Mouse (Mus musculus) neural tube, embryonic 14.5 days (tissue): ENCODE results near the gene Cdh23. TPM values are rescaled to one million over a fixed set of nuclear protein-coding genes. Genes with fewer than 3 reads are reported as not detected.

Source experiments
- ATAC-seq: fragments of 200-750 bp; cut with Nextera tagmentation; 2 replicates; pipeline ENCODE4 v1.8.0; 2017; ENCODE audit warnings: low read depth, mild to moderate bottlenecking, moderate TSS enrichment, moderate library complexity
- H3K27ac ChIP-seq: fragments of 300-500 bp; sonication (generic); 2 replicates; pipeline ENCODE4 v1.5.1; 2014; ENCODE audit warnings: low read depth, mild to moderate bottlenecking, control low read depth, low read length, moderate library complexity, mixed read lengths
- H3K27me3 ChIP-seq: fragments of 300-500 bp; sonication (generic); 2 replicates; pipeline ENCODE4 v1.6.1; 2014; ENCODE audit warnings: low read length; ENCODE audit not compliant: control insufficient read depth, insufficient read depth
- H3K36me3 ChIP-seq: fragments of 300-500 bp; sonication (generic); 2 replicates; pipeline ENCODE4 v1.6.1; 2014; ENCODE audit warnings: low read length, mixed read lengths; ENCODE audit not compliant: control insufficient read depth, insufficient read depth
- H3K4me1 ChIP-seq: fragments of 300-500 bp; sonication (generic); 2 replicates; pipeline ENCODE4 v1.6.1; 2014; ENCODE audit warnings: low read length; ENCODE audit not compliant: control insufficient read depth, insufficient read depth
- H3K4me2 ChIP-seq: fragments of 300-500 bp; sonication (generic); 2 replicates; pipeline ENCODE4 v1.6.1; 2014; ENCODE audit warnings: mild to moderate bottlenecking, low read depth, low read length, control low read depth
- H3K4me3 ChIP-seq: fragments of 300-500 bp; sonication (generic); 2 replicates; pipeline ENCODE4 v1.5.1; 2014; ENCODE audit warnings: low read depth, low read length, control low read depth, mixed read lengths
- H3K9ac ChIP-seq: fragments of 300-500 bp; sonication (generic); replicated peaks from 2 replicates; pipeline ENCODE4 v1.6.1; 2014; ENCODE audit warnings: low read depth, mild to moderate bottlenecking, control low read depth, low read length, mixed read lengths
- H3K9me3 ChIP-seq: fragments of 300-500 bp; sonication (generic); 2 replicates; pipeline ENCODE4 v1.6.1; 2016; ENCODE audit warnings: low read length; ENCODE audit not compliant: control insufficient read depth
- WGBS: fragments of 180-500 bp; shearing (Covaris S2); extraction: QIAGEN DNeasy Blood & Tissue Kit; methylation state at CpG from one replicate; pipeline ENCODE4 v1.1.7; 2014; 5-methylcytosine and 5-hydroxymethylcytosine counted together
- polyA plus RNA-seq: library from polyadenylated mRNA; unstranded; fragments of >200 nt; fragmentation: Nextera tagmentation; extraction: Ambion mirVana; gene quantifications from 2 replicates; pipeline ENCODE4 v1.2.1, GENCODE M21; 2014

Cdh23 gene
- polyA plus RNA-seq, 1 experiment from 2014 or later, result 15.4 TPM

- no peak overlapping the region for H3K4me3 ChIP-seq
- 14% methylated on average over 5 of the region's 5 CpGs for WGBS
- H3K36me3 ChIP-seq, result no peaks in the 10 kb centered on the region
- H3K4me1 ChIP-seq, result no peaks in the 10 kb centered on the region
- H3K9ac ChIP-seq, result no peak overlapping the region
- no peak overlapping the region for H3K4me2 ChIP-seq
- no peak for ATAC-seq
- no peaks in the 10 kb centered on the region for H3K9me3 ChIP-seq
- no peaks in the 10 kb centered on the region for H3K27me3 ChIP-seq
- no peak overlapping the region for H3K27ac ChIP-seq
Measured at GRCm38 (mm10) chr10:60696975-60697374, 685 bp upstream of the Cdh23 start.

DNA sequence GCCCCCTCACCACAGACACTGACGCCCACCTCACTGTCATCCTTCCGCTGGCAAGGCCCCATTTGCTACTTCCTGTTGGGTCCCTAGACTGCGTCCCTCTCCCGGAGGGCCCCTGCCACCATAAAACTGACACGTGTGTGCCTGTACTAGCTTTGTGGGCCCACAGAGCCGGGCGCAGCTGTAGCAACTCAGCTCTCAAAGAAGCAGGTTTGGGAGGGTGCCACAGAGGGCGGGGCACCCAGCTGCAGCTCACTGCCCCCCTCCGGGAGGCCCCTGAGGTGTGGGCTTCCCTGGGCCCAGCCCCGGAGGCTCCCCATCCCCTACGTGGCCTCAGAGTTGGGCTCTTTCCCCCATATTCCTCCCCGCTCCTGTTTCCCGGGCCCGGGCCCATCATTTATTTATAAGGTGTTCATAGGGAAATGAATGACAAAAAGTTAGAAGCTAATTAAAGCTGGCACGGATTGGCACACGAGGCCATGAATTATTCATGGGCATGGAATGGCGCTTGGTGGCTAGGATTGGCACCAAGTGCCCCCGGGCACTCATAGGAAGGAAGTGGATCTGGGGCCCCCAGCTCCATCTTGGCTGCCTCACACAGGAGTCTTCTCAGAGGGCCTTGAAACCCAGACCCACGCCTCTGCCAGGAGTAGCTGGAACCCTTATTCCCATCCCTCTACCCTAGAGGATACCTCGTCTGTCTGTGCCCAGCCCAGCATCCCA is 4.5 kb downstream of the Cdh23 start:
- Histone ChIP-seq H3K4me3 (no peak overlapping the region), H3K4me1 (peaks cover 7% of the 10 kb centered on the region; the same call in 1 of the 2 replicates), H3K27me3 (peaks cover 18% of the 10 kb centered on the region), H3K9me3 (no peaks in the 10 kb centered on the region), H3K27ac (peak overlapping the region; percentile 22; the same call in 1 of the 2 replicates), H3K9ac (no peak overlapping the region), H3K4me2 (no peak overlapping the region), H3K36me3 (no peaks in the 10 kb centered on the region)
- ATAC-seq, result peak; percentile 65
- 45% methylated on average over 18 of the region's 20 CpGs for WGBS

GRCm38 (mm10) chr10:60690960-60691359 is 5.3 kb downstream of the Cdh23 start:
- H3K9me3 ChIP-seq, result no peaks in the 10 kb centered on the region
- H3K4me3 ChIP-seq, result no peak overlapping the region
- WGBS, result 60% methylated on average over 6 of the region's 6 CpGs
- ATAC-seq, result no peak
- no peak overlapping the region for H3K9ac ChIP-seq
- H3K27me3 ChIP-seq, result peaks cover 27% of the 10 kb centered on the region
- no peak overlapping the region for H3K27ac ChIP-seq
- no peaks in the 10 kb centered on the region for H3K36me3 ChIP-seq
- H3K4me1 ChIP-seq, result peaks cover 16% of the 10 kb centered on the region
- no peak overlapping the region for H3K4me2 ChIP-seq

DNA sequence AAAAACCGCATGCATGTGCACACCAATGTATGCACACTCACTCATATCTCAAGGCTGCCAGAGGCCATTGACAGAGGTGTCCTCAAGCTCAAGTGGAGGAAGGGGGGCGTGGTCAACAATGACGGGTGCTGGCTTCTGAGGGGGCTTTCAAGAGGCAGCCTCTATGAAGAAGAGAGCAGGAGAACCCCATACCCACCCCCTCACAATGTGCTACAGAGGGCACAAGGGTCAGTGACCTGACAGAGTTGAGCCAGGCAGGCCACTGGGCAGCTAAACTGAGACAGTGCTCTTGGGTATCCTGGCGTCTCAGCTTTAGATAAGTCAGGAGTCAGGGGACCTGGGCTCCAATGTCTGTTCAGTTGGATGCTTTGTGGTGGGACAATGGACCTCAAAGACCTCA is 6.9 kb downstream of the Cdh23 start:
- no peak overlapping the region for H3K27ac ChIP-seq
- ATAC-seq, result no peak
- no peaks in the 10 kb centered on the region for H3K36me3 ChIP-seq
- no peak overlapping the region for H3K4me3 ChIP-seq
- peaks cover 43% of the 10 kb centered on the region for H3K27me3 ChIP-seq
- 83% methylated on average over 4 of the region's 4 CpGs for WGBS
- no peak overlapping the region for H3K4me2 ChIP-seq
- H3K9me3 ChIP-seq, result no peaks in the 10 kb centered on the region
- H3K4me1 ChIP-seq, result peaks cover 18% of the 10 kb centered on the region
- no peak overlapping the region for H3K9ac ChIP-seq

GRCm38 (mm10) chr10:60687011-60687776 is 9.1 kb downstream of the Cdh23 start:
- WGBS, result under 1% methylated on average over 61 of the region's 76 CpGs
- H3K27ac ChIP-seq, result no peak overlapping the region; the same call in 1 of the 2 replicates
- H3K27me3 ChIP-seq, result peaks cover 46% of the 10 kb centered on the region
- H3K4me1 ChIP-seq, result peaks cover 18% of the 10 kb centered on the region
- peak overlapping the region; percentile 57 for H3K4me3 ChIP-seq
- ATAC-seq, result peak; percentile 86
- H3K4me2 ChIP-seq, result peak overlapping the region; percentile 100
- H3K36me3 ChIP-seq, result no peaks in the 10 kb centered on the region
- no peaks in the 10 kb centered on the region for H3K9me3 ChIP-seq
- peak overlapping the region; percentile 60 for H3K9ac ChIP-seq

DNA sequence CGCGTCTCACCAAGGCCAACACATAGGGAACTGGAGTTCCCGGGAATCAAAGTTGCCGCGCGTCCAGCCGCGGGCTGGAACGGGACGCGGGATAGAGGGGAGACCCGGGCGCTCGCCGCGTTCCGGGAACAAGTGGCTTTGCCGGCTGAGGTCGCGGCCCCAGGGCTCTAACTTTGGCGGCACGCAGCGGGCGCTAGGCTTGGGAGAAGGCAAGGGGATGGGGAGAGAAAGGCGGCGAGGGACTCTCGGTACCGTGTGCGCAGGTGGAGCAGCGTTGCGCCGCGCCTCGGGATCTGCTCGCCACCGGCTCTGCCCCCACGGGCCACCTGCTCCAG is 9.7 kb downstream of the Cdh23 start:
- 0% methylated on average over 18 of the region's 37 CpGs for whole genome bisulfite sequencing
- H3K4me1 ChIP-seq, result peaks cover 17% of the 10 kb centered on the region
- ATAC-seq, result no peak
- H3K4me2 ChIP-seq, result peak overlapping the region; percentile 100
- peak overlapping the region; percentile 60; the same call in 1 of the 2 replicates for H3K9ac ChIP-seq
- no peaks in the 10 kb centered on the region for H3K36me3 ChIP-seq
- peaks cover 46% of the 10 kb centered on the region for H3K27me3 ChIP-seq
- no peaks in the 10 kb centered on the region for H3K9me3 ChIP-seq
- H3K27ac ChIP-seq, result no peak overlapping the region
- H3K4me3 ChIP-seq, result peak overlapping the region; percentile 57

DNA sequence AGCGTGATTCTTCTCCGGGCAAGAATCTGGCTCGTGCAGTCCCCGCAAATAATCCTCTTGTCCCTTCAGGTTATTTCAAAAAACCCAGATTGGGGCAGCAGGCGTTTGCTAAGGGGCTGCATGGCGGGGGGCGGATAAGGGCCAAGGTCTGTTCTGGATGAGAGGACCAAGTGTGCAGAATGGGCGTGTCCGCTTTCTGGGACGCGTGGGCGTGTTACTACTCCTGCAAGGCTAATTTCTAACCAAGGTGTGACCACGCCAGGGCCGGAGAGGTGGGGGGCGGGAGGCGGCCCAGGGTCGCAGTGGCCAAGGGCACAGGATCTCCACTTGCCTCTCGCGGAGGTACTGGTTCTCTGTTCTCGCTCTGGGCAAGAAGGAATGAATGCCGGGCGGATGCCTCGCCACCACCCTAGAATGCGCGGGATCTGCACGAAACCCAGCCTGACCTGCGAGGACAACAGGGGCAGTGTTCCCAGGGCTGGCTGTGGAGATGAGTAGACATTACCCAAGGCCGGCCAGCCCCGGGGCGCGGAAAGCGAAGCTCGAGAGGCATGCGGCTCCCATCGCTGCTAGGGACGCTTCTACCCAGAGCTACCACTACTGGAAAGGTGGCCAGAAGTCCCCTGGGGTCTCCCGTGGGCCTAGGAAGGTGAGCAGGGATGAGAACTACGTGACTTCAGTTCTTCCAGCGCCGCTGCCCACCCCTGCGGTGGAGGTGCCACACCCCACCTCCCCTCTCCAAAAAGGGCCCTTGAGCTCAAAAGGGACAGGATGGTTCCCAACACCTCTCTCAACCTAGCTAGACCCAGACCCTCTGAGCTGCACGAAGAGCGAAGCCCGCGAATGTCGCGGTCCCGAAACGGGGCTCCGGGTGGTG is 10.3 kb downstream of the Cdh23 start:
- H3K36me3 ChIP-seq, result no peaks in the 10 kb centered on the region
- 9% methylated on average over 50 of the region's 50 CpGs for WGBS
- H3K4me3 ChIP-seq, result peak overlapping the region; percentile 57
- no peak for ATAC-seq
- H3K9ac ChIP-seq, result no peak overlapping the region
- H3K9me3 ChIP-seq, result no peaks in the 10 kb centered on the region
- H3K4me2 ChIP-seq, result peak overlapping the region; percentile 100
- no peak overlapping the region for H3K27ac ChIP-seq
- peaks cover 14% of the 10 kb centered on the region for H3K4me1 ChIP-seq
- peaks cover 46% of the 10 kb centered on the region for H3K27me3 ChIP-seq

DNA sequence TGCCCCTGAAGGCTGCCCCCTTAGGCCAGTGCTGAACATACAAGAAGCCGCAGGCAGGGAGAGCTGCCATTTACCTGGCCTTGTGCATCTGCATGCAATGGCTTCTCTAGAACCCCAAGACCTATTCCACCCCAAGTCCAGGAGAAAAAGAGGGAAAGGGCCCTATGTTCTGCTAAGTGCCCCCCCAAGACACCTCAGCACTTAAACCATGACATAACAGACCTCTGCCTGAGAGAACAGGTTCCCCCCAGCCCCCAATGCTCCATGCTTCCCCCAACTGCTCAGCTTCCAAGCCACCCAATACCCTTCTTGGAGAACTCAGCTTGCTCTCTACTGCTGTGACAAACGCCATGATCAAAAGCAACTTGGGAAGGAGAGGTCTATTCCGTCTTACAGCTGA is 17.4 kb downstream of the Cdh23 start:
- no peak overlapping the region for H3K9ac ChIP-seq
- 84% methylated on average over 3 of the region's 3 CpGs for WGBS
- H3K4me3 ChIP-seq, result no peak overlapping the region
- no peak overlapping the region for H3K27ac ChIP-seq
- no peaks in the 10 kb centered on the region for H3K36me3 ChIP-seq
- no peaks in the 10 kb centered on the region for H3K4me1 ChIP-seq
- no peaks in the 10 kb centered on the region for H3K27me3 ChIP-seq
- no peaks in the 10 kb centered on the region for H3K9me3 ChIP-seq
- no peak overlapping the region for H3K4me2 ChIP-seq
- ATAC-seq, result no peak
